Mouse (Mus musculus) kidney, postnatal 10 days (tissue): ENCODE measurements around the gene Gse1.

Source experiments
- DNase-seq: peaks from one replicate; pipeline ENCODE4 v3.0.0; 2021; ENCODE audit warnings: mixed read lengths

The Gse1 gene

GRCm38 (mm10) chr8:120243916-120244451, 15.7 kb downstream of the Gse1 start:
- DNase-seq, result no peak

GRCm38 (mm10) chr8:120244553-120244952, 16.3 kb downstream of the Gse1 start:
- no peak for DNase-seq

DNA sequence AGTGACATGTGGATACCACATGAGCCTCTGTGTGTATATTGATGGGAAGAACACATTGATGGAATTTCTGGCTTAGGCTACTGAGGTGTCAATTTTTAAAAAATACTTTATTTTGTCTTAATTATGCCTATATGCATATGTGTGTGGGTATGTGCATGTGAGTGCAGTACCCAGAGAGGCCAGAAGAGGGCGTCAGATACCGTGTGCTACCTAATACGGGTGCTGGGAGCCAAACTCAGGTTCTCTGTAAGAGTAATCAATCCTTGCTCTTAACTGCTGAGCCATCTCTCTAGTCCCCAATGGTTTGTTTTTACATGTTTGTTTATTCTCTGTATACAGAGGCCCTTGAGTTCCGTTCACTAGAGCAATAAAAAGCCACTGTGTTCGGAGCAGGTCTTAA, 19.4 kb downstream of the Gse1 start:
- no peak for DNase-seq

DNA sequence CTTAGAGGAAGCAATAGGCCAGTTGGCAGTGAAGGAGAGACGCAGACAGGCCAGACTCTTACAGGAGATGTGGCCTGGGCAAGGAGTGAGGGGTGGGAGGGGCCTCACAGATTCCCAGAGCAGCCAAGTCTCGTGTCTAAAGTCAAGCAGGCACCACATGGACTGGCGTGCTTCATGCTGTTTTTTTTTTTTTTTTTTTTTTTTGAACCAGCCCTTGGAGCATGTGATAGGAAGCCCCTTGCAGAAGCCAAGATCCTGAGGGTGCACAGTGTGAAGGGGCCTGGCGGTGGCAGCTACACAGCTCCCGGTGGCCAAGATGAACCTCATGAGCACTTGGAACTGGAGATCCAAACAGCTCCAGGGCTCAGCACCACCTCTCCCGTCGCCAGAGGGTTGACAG, 19.8 kb downstream of the Gse1 start:
- no peak for DNase-seq

DNA sequence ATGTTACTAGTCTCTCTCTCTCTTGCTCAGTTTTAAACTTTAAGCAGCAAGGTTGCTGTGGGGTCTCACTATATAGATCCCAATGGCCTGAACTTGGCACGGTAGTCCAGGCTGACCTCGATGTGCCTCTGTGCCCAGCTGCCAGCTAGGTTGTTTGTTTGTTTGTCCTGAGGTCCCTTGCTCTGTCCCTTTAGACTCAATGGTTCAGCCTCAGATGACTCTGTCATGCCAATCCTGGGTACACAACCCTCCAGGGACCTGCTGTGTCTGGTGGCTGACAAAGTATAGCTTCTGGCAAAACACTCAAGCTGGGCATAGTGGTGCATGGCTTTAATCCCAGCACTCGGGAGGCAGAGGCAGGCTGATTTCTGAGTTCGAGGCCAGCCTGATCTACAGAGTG, 20.2 kb downstream of the Gse1 start:
- DNase-seq, result no peak

DNA sequence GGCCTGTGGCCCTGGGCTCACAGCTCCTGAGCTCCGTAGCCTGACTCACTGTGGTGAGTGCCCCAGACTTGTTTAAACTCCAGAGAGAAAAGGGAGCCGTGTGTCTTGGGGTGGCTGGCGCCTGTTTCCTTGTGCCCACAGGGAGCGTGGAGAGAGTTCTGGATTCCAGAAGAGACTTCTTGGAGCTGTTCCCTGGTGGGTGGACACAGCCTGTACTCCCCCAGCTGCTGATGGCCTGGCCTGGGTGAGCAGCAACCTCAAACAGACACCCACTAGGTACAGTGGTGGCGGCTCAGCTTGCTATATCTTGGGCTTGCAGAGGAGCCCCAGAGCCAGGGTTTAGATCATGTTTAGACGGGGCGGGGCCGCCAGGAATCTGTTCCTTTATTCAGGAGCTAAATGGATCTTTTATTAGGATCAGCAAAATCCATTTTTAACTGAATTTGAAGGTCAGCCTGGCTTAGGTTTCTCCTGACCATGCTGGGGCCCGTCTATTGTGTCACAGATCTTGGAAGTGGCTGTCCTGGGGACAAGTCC, 21.6 kb downstream of the Gse1 start:
- DNase-seq, result no peak

DNA sequence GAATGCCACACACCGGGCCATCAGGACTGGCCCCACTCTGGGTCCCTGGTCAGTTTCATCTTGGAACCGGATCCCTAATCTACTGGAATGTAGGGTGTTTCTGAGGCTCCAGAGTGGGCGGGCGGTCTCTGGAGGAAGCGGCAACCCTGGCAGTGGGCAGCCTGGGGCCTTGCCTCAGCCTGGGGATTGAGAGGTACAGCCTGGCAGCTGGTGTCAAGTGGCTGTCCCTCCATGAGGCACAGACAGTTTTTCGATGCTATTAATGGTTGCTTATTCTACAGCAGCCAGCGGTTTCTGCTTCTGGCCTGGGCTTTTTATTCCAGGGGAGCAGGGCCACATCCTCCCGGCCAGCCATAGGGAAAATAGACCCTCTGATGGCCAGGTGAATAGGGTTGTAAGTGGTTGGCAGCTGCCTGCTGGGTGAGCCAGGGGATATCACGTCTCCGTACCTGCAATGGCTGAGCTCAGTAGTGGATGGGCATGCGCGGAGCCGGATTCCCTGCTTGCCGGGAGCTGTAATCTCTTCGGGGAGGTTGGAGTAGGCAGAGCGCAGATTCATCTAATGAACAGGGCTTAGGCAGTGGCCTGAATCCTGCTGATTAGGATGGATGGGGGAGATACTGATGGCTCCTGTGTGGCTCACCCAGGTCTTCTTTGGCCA, 22.6 kb downstream of the Gse1 start:
- DNase-seq, result no peak

GRCm38 (mm10) chr8:120251411-120252035, 23.3 kb downstream of the Gse1 start:
- DNase-seq, result no peak

- no peak for DNase-seq
These were observed 25.4 kb downstream of the Gse1 start for GRCm38 (mm10) chr8:120253626-120254025.

DNA sequence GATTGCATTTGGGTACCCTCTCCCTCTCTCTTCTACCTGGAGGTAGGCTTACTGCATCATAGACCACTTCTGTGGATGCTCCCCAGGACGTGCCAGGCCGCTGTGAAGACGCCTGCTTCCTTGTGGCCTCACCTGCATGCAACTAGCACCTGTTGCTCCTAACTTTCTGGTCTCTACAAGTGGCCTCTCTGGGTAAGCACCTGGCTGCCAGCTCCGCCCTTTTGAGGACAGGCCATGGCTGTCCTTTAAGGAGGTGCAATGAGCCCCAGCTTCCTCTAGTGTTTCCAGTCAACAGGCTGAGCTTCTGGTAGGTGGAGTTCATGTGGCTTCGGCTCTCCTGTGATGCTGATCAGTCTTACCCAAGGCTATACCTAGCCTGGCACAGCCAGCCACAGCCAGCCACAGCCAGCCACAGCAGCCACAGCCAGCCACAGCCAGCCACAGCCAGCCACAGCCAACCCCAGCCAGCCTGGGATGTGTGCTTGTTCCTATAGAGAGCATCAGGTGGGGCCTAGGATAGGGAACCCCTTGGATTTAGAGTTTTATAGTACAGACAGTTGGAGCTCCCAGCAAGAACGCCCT, 27.2 kb downstream of the Gse1 start:
- no peak for DNase-seq

- DNase-seq, result no peak
These were observed 28.7 kb downstream of the Gse1 start for GRCm38 (mm10) chr8:120256958-120257357.

GRCm38 (mm10) chr8:120259206-120259605, 30.9 kb downstream of the Gse1 start:
- no peak for DNase-seq

DNA sequence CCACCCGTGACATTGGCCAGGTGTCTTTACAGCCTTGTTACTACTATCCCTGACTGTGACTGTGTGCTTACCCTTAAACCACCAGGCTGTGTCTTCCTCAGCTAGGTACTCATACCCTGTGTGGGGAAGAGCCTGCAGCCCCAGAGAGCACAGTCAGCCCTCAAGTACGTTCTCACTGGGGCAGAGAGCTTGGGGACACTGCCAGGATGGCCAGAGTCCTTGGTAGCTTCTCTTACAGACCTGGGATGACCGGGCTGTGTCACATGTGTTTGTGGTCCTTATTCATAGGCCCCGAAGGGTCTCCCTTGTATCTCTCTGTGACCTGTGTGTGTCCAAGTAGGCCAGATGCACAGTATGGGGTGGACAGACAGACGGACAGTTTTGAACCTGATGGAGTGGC, 32.4 kb downstream of the Gse1 start:
- no peak for DNase-seq

DNA sequence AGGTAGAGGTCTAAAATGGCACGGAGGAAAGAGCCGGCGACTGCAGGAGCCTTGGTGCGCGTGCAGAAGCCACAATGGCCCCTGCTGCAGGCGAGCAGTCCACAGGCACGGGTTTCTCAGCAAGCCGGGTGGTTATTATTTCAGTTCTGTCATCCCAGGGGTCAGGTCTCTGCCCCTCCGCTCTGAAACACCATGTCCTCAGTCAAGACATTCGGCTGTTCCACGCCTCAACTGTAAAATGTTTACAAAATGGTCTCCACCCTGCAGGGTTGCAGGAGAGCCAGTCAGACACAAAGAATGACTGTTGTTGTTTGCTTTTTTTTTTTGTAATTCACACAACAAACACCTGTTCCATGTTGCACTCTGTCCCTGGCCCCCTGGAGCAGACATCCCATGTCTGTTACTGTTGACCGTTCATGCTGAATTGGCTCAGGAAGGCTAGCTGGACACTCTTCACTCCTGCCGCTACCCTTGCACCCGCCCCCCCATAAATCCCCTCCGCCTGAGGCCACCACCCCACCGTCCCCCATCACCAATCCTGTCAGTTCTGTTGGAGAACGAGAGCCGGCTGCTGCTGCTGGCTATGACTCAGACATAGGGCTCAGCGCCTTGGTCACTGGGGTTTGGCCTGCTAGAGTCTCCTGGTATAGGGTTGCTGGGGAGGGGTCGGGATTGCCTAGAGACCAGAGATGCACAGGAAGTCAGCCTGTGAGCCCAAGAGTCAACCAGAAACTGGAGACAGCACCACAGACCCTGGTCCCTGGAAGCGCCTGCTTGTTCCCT, 33.3 kb downstream of the Gse1 start:
- DNase-seq, result peak; percentile 74

DNA sequence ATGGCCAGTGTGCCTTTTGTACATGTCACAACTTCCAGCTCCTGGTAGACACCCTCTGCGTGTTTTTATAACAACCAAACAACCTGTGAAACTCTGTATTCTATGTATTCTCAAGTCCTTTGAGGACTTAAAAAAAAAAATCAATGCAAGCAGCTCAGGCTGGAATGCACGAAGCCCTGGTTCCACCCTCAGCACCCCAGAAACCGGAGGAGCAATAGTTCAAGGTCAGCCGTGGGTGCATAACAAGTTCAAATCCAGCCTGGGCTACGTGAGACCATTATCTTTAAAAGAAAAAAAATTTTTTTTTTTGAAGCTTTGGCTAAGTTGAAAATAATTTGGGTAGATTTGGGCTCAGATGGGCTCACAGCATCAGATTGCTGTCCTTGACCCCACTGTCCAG, 35.6 kb downstream of the Gse1 start:
- DNase-seq, result no peak

DNA sequence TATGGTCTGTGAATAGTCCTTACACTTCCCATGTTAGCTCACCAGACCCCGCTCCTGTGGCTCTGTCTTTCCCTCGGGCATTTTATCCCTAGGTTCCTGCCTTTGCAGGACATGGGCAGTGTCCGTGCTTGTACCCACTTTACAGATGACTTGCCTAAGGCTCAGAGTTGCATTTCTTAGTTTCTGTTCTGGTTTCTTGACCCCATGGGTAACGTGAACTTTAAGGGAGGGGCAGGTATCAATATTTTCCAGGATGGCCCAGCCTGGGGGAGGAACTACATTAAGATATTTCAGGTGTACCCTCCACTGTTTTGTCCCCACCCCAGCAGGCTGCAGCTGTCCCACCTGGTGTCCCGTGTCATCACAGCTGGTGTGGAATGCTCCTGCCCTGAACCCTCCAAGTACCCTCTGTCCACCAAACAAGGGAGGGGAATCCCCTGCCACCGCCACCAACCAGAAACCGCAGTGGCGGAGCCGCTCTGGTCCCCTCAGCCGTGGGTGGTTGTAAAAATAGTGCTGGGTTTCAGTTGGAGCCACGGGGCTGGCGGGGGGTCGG, 36.2 kb downstream of the Gse1 start:
- DNase-seq, result no peak

- peak; percentile 86 for DNase-seq
These were observed 36.7 kb downstream of the Gse1 start for GRCm38 (mm10) chr8:120264944-120265453.

DNA sequence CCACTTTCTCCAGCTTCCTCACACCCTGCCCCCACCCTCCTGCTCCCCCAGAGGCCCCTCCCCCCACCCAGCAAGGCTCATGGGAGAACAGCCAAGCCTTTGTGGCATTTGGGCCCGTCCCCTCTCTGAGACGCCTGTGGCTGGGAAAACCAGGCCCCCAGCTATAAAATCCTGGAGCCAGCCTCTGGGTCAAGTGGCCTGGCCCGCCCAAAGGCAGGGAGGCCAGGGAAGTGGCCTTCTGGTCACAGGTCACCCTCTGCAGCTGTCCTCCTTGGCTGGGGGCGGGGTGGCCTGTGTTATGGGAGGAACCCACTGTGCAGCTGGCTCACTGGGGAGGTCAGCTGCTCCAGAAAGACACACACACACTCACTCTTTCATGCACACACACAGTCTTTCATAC, 37.2 kb downstream of the Gse1 start:
- peak; percentile 92 for DNase-seq

DNA sequence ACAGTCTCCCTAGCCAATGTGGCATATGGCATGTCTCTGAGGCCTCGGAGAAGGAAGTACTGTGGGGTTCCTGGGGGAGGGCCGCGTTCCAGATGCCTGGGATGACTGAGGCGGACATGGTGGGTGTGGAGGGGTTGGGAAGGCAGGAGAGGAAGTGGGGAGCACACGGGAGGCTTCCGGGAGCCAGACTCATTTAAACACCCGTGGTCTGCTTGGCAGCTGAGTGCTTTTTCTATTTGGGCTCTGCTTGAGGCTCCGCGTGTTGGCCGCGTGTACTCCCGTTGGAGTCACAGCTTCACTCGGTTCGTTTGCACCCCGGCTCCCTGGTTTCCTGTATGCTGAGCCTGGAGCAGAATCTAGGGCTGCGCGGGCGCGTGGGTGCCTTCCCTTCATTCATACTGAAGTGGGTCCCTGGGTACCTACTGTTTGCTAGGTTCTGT, 40.3 kb downstream of the Gse1 start:
- DNase-seq, result peak; percentile 44

DNA sequence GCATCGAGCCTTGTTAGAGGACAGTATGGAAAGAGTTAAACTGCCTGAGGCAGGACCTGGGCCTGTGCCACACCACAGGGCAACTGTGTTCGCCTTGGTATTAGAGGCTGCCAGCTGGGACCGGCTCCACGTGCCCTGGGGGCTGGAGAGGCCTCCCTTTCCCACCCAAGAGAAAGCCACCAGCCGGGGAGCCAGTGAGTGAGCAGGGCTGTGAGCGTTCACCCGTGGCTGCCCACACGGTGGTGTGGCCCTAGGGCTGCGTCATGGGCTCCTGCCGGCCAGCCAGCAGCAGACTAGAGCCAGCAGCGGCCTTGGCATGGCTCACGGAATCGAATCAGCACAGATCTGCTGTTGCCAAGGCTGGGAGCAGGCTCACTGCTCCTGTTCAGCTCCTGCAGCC, 42.2 kb downstream of the Gse1 start:
- DNase-seq, result peak; percentile 46

- DNase-seq, result peak; percentile 18
These were observed 45.2 kb downstream of the Gse1 start for GRCm38 (mm10) chr8:120273430-120273829.
